ENCODE assay signal across 8 mouse cellular contexts in the genomic region with DNA sequence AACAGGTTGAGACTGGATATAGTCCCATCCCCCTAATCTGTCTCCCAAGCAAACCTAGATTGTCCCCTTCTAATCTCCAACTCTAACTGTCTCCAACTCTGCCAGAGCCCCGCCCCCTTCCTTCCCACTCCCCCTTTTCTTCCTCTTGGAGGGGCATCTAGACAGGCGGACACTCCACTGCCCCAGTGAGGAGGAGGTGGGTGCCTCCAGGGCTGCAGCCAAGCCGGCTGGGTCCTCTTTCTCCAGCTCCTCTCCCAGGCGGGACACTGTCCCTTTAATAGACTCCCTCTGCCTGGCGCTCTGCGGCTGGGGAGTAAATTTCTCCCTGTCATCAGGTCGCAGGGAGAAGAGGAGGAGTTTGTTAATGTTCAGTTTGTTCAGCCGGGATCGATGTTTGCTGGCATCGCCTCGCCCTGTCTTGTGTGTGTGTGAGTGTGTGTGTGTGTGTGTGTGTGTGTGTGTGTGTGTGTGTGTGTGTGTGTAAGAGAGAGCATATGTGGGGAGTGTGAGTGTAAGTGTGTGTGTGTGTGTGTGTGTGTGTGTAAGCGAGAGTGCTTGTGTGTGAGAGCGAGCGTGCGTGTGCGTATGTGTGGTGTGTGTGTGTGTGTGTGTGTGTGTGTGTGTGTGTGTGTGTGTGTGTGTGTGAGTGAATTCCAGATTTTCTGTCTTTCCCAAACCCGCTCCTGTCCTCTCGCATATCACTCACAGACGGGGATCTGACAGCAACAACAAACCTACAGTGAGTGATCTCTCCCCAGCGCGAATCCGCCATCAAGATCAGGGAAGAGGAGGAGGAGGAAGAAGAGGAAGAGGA. TPM values are rescaled to one million over a fixed set of nuclear protein-coding genes. Genes with fewer than 3 reads are reported as not detected.
DNase-seq lines count a peak whose midpoint lies in the region; ATAC-seq lines count a peak whose summit lies in the region.

Gene Tshz2 (plus strand): TSS at position 676 of the 814 bp plus-strand sequence.

- H3K4me1 ChIP-seq in limb, embryonic 10.5 days: peaks cover 56% of the 10 kb centered on the region
- peaks cover 4% of the 10 kb centered on the region; the same call in 1 of the 2 replicates for H3K4me1 ChIP-seq in midbrain, embryonic 12.5 days

- 0% methylated on average over 22 of the region's 22 CpGs for WGBS in limb, embryonic 10.5 days
- WGBS in midbrain, embryonic 12.5 days: 0% methylated on average over 21 of the region's 22 CpGs

- H3K27ac ChIP-seq in limb, embryonic 10.5 days: peak within 1 kb of the TSS; percentile 97
- H3K27ac ChIP-seq in midbrain, embryonic 12.5 days (replicated peaks): peak within 1 kb of the TSS; percentile 49; the same call in 1 of the 2 replicates

- H3K4me3 ChIP-seq in limb, embryonic 10.5 days: peak within 1 kb of the TSS; percentile 83
- H3K4me3 ChIP-seq in midbrain, embryonic 12.5 days: peak within 1 kb of the TSS; percentile 63

- H3K27me3 ChIP-seq in limb, embryonic 10.5 days (ENCODE audit: low read depth, poor library complexity, severe bottlenecking): no peaks in the 10 kb centered on the region
- H3K27me3 ChIP-seq in midbrain, embryonic 12.5 days: peaks cover 12% of the 10 kb centered on the region; the same call in 1 of the 2 replicates

- H3K9me3 ChIP-seq in limb, embryonic 10.5 days (replicated peaks): no peaks in the 10 kb centered on the region
- no peaks in the 10 kb centered on the region for H3K9me3 ChIP-seq in midbrain, embryonic 12.5 days

- DNase-seq in cerebellum, postnatal 10 days: peak; percentile 69 to 71
- DNase-seq in embryo, embryonic 10.5 days (ENCODE audit: low spot score): peak; percentile 85
- DNase-seq in gastrocnemius, postnatal 4 days (ENCODE audit: low spot score in 2 of 2): peak; percentile 28 to 72
- DNase-seq in induced T-regulatory cell, adult 2 months (ENCODE audit: low read depth): peak; percentile 22
- DNase-seq in limb, embryonic 10.5 days (ENCODE audit: low spot score): peak; percentile 77
- peak; percentile 34 for DNase-seq in urinary bladder, postnatal 25 days (ENCODE audit: low spot score)

- no peak for ATAC-seq in cerebellum, adult (ENCODE audit: insufficient number of reproducible peaks, low FRiP score, low TSS enrichment)
- peak; percentile 80 for ATAC-seq in midbrain, embryonic 12.5 days (ENCODE audit: low FRiP score, low read depth)

- H3K36me3 ChIP-seq in limb, embryonic 10.5 days: no peaks in the 10 kb centered on the region
- no peaks in the 10 kb centered on the region for H3K36me3 ChIP-seq in midbrain, embryonic 12.5 days

- peak within 1 kb of the TSS; percentile 79 for H3K9ac ChIP-seq in midbrain, embryonic 12.5 days (replicated peaks)

- peak within 1 kb of the TSS; percentile 99 for H3K4me2 ChIP-seq in midbrain, embryonic 12.5 days (replicated peaks)

RNA-seq across cellular contexts. Expression of gene Tshz2, which starts in this region (rescaled TPM):
- total RNA-seq in gastrocnemius, postnatal 4 days (2021): 10 to 100 TPM; 38.2 to 40.1 TPM
- polyA plus RNA-seq in limb, embryonic 10.5 days (2016; fragmentation: Nextera tagmentation; extraction: Ambion mirVana): 7.6 and 8.0 TPM in 2 replicates
- polyA plus RNA-seq in midbrain, embryonic 12.5 days (2016; fragmentation: Nextera tagmentation; extraction: Ambion mirVana): 5.4 and 6.0 TPM in 2 replicates

Comparison
In these comparisons a context has a peak if more than half of its experiments do, and no peak if none do; other contexts are left out.
1. DNase-seq: peak in every context shown above with its lines; median percentile 85 in embryo, embryonic 10.5 days; 77 in limb, embryonic 10.5 days; 70 in cerebellum, postnatal 10 days; 50 in gastrocnemius, postnatal 4 days; 34 in urinary bladder, postnatal 25 days; 22 in induced T-regulatory cell, adult 2 months.